Mouse (Mus musculus) mouse embryonic stem cell (cell line): ENCODE data around the gene Ube2q2.

Experiments
- in situ Hi-C, 2 experiments: fragments of 300-500 bp; cut with MboI; formaldehyde crosslinking; loops; 1 replicate in 1 of 2; 3 replicates in 1 of 2; pipeline ENCODE4 v1.14.3; 2019 to 2020; ENCODE audit warnings: low sequenced_read_pairs in 2 of 2, low pct_unique_long_range_greater_than_20kb in 1 of 2, mixed read lengths in 1 of 2; ENCODE audit not compliant: unreplicated experiment in 1 of 2

The Ube2q2 gene

DNA sequence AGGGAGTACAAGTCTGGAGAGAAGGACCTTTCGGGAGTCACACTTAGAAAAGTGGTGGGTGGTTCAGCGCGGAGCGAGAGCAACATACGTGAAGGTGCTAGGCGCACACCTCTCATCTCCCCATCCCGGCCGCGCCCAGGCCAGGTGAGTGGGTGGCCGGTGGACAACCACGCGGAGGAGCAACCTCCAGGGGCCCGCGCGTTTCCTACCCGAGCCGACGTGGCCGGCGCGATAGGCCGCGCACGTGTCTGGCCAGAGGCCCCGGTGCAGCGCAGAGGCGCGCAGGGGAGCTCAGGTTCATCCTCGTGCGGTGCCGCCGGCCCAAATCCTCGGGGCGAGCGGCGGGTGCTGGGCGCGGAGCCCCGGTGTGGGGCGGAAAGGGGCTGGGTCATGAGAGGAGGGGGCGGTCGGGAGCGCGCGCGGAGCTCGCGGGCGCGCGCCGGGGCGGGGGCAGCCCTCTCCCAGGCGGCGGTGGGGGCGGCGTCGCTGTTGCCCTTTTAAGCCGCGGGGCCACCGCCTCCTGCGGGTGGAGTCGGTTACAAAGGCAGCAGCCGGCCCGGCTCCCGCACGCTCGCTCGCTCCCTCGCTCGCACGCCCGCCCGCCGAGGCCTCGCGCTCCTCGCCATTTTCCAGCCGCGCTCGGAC lies at the start of gene Ube2q2:
Gene Ube2q2, plus strand, starts transcription at position 1 of the 645 bp plus-strand sequence.
- in situ Hi-C loops = no loop called here

DNA sequence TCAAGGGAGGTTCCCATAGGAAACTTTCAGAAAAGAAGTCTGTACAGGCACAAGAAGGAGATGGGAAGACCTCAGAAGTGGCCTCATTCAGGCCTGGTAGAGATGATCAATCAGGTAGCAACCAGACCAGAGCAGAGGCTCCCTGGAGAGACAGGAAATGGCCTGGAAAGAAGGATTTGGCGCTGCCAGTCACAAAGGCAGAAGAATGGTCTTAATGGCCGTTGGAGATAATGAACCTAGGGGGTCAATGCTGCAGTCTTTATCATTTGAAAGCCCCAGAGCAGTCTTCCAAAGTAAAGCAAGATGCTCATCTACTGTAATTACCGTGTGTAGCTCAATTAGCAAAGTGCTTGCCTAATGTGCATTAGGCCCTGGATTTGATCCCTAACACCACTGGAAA lies 47.5 kb upstream of the Ube2q2 start:
- in situ Hi-C loops = loop anchor here (10.0 to 25.0 kb wide), 2 partner anchors 156 to 164 kb away; no protein-coding TSS in a partner anchor

DNA sequence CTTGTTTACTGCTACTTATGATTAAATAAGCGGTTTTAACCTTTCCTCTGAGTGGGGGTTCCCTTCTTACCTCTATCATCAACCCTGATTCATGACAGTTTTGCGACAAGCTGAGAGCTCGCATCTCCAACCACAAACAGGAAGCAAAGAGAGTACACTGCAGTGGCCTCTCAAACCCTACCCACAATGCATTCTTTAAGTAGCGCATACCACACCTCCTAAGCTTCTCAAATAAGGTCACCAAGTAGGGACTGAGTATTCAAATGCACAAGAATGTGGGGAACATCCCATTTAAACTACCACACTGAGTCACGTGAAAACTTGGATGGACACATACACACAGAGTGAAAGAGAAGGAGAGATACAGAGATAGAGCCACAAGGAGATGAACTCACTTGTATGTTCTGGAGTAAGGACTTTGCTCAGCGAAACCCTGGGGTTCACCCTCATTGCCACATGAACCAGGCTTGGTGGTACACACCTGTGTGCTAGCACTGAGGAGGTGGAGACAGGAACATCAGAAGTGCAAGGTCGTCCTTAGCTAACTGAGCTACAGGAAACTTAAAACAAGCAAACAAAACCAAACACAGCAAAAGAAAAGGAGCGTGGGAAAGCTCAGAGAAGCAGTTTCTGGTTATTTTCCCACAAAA lies 46.3 kb upstream of the Ube2q2 start:
- in situ Hi-C loops = loop anchor here (10.0 to 25.0 kb wide), 2 partner anchors 158 to 165 kb away; no protein-coding TSS in a partner anchor

DNA sequence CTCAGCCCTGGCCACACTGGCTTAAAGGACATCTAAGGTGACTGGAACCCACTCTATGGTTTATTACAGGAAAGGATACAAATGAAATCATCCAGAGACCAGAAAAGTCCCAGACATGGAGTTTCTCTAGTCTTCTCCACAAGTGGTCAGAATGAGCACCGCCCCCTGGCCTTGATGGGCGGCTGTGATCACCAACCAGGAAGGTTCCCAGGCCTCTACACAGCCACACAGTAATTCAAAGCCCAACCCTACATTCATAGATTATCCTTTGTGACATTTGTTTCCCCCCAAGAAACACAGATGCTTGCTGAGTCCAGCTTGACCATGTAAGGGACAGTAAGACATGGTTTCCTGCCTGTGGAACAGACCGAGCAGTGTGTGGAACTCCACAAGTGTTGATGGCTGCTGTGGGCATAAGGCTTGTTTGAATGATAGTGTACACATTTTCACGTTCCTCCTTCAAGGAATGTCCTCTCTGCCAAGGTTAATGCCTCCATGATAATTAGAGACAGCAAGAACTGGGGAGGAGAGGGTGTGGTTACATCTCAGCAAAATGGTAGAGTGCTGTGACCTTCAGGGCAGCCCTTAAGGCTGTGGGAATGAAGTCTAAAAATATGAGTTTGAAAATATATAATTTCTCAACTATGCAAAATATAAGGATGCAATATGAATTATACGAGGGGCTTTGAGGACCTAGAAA lies 45.6 kb upstream of the Ube2q2 start:
- in situ Hi-C loops = loop anchor here (10.0 to 25.0 kb wide), 2 partner anchors 158 to 166 kb away; no protein-coding TSS in a partner anchor

DNA sequence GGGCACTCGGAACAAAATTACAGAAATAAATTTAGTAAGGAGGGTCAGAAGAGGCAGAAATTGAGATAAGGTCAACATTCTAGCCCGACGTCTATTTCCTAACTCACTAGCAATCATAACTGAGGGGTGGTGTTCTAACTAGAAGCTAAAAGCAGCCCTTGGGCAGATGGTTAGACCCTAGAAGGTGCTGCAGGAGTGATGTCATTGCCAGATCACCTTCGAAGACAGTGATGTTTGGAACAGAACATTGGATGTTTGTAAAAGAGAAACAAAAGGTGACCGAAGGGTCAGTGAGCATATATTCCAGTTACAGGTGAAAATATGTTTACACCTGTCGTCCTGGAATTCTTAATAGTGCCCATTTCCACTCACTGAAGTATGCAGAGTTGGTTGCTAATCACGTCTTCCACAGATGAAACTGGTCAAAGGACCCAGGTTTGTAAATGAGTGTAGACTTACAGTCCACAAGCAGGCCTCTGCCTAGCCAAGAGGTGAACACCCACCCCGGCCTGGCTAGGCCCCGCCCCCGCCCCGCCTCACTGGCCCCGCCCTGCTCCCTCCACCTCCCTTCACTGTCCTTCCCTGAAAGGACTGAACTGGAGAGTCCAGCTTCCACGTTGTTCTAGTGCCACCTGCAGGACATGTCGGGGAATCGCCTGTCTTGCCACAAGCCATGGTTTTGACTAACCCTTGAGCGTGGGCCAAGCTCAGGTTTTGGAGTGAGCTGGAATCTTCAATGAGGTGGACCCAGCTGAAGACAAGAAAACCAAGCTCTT lies 38.4 kb upstream of the Ube2q2 start:
- in situ Hi-C loops = loop anchor here (5.0 to 25.0 kb wide), 2 partner anchors 88 to 173 kb away; no protein-coding TSS in a partner anchor

DNA sequence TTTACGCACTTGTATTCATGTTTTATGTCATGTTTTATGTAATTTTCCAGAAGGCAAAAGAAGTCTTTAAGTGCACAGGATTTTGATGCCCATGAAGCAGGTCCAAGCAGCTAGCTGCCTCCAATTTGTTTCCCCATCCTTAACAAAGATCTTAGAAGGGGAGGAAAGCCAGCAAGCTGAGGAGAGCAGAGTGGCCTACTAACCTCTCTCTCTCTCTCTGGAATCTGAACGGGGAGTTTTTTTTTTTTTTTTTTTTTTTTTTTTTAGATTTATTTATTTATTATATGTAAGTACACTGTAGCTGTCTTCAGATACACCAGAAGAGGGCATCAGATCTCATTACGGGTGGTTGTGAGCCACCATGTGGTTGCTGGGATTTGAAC lies 37.8 kb upstream of the Ube2q2 start:
- in situ Hi-C loops = loop anchor here (5.0 to 25.0 kb wide), 2 partner anchors 89 to 174 kb away; no protein-coding TSS in a partner anchor

DNA sequence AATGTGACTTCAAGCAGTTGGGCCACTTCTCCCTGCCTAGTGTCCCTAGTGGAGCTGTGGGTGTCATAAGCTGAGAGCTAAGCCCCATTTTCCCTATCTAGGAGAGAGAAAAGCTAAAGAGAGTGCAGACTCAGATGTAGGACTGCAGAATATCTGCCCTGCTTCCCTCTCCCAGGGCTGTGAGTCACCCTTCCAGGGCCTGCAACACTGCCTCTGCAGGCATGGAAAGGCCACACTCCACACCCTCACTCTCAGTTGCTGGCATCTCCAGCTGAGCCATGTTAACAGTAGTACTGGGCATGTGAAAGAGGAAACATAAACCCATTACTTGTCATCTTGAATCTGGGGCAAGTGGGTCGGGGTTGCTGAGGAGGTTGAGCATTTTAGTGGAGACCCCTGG lies 33.9 kb upstream of the Ube2q2 start:
- in situ Hi-C loops = loop anchor here (5.0 to 25.0 kb wide), 2 partner anchors 92 to 177 kb away; no protein-coding TSS in a partner anchor

DNA sequence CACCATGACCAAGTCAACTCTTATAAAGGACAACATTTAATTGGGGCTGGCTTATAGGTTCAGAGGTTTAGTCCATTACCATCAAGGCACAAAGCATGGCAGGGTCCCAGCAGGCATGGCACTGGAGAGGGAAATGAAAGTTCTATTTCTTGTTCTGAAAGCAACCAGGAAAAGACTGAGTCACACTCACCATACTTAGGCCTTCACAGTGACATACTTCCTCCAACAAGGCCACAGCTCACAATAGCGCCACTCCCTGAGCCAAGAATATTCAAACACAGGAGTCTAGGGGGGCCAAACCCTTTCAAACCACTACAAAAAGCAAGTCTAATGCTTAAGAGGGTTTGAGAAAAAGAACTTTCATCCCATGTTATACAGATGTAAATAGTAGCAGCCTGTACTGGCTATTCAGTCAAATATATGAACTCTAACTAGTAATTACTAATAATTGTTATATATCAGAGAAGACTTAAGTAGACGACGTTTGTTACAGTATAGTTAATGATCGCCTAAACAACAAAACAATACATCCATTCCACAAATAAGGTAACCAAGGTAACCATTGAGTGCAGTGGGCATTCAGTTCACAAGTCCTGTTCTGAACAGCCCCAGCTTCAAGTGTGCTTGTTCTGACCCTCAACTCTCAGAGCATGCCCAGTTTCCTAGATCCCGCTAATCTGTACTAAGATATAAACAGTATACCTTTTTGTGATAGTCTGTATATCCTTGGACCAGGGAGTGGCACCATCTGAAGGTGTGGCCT lies 31.2 kb upstream of the Ube2q2 start:
- in situ Hi-C loops = loop anchor here in 1 of 2 experiments (25.0 kb wide), 1 partner anchor 180 kb away; no protein-coding TSS in a partner anchor

DNA sequence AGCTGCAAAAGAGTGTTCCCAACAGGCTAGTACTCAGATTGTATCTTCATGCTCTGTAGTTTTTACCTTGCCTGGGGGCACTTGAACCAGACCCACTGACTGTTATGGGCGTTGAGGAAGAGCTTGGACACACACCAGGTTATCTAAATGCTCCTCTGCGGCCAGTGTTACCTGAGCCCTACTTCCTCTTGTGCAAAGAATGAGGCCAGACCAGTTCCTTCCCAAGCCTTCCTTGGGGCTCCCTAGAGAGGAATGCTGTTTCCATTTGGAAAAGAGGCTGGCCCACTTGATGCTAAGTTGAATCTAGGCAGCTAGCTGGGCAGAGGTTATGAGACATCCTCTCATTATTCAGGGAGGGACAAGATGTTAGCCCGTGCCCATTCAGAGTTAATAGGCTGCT lies 26.1 kb upstream of the Ube2q2 start:
- in situ Hi-C loops = loop anchor here in 1 of 2 experiments (25.0 kb wide), 1 partner anchor 185 kb away; no protein-coding TSS in a partner anchor

DNA sequence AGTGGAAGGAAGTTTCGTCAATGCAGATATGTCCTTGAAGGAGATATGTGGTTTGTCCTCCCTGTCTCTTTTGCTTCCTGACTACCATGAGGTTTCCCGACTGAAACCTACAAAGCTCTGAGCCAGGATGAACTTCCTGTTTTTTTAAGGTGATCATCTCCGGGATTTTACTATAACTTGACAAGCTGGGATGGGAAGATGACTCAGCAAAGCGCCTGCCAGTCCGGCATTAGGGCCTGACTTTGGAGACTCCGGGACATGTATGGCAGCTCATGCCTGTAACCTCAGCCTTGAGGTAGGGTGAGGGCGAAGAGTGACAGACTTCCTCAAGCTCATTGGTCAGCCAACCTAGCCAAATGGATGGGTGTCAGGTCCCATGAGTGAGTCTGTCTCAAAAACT lies 22.9 kb upstream of the Ube2q2 start:
- in situ Hi-C loops = no loop called here

DNA sequence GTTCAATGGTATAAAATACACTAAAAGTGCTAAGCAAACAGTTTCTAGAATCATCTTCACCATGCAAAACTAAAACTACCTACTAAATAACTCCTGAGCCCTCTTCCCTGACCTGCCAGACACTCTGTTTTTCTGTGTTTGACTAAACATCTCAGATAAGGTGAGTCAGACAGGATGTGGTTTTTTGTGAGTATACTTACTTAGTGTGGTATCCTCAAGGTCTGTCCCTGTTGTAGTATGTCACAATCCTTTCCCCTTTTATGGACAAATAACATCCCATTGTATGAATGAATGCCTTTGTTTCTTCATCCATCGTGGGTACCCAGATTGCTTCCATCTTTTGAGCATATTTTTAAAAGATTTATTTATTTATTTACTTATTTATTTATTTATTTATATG lies 22.4 kb upstream of the Ube2q2 start:
- in situ Hi-C loops = no loop called here

DNA sequence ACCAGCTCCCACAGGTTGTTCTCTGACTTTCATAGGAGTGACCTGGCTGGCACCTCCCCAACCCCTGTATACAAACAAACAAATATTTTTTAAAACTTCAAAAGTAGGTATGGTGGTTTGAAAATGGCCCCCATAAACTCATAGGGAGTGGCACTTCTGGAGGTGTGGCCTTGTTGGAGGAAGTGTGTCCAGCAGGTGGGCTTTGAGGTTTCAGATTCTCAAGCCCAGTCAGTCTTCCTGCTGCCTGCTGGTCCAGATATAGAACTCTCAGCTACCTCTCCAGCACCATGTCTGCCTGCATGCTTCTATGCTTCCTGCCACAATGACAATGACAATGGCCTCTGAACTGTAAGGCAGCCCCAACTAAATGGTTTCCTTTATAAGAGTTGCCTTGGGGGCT lies 16.8 kb upstream of the Ube2q2 start:
- in situ Hi-C loops = no loop called here

DNA sequence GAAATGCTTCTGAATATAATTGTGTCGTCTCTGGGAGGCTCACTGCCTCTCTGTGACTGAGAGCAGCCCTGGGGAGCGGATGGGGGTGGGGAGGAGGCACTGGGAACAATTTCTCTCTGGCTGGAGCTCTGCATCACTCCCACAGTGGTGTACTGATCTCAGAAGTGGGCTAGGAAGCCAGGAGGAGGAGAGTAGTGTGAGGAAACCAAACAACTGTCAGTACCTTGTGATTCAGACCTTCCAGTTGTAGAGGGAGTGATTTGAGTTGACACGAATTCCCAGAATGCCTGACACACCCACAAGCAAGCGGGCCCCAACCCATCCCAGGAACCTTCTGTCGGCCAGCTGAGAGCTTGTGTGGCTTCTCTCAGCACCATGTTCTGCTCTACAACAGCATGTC lies 12.1 kb upstream of the Ube2q2 start:
- in situ Hi-C loops = no loop called here

DNA sequence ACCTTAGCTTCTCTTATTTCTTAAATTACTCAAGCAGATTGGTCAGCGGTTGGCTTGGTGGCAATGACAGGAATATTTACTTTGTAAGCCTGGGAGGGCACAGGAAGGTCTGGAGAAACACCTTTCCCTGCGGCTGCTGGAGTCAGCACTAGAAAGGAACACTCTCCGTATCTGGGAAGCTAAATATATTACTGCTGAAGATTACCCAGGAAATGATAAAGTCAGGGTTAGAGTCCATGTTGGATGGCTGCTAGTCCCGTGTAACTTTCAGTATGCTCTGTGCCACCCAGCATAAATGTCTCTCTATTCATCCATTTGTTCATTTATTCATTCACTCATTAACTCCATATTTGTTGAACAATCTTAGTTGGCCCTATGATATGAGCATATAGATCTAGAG lies 11.5 kb upstream of the Ube2q2 start:
- in situ Hi-C loops = no loop called here

DNA sequence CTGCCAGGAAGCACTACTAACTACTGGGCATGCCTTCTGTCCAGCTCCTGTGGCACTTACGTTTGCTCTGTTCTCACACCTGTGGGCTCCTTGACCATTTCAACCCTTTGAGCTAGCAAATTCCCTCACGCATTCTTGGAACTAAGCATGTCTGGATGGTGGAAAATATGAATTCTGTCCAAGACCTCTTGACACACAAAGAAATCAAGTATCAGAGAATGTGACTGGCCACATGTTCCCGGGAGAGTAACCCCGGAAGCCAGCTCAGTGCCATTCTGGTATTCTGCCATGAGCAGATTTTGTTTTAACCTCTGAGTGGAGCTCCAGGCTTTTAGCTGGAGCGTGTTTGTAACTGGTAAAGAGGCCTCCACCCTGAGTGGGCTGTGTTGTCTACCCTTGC lies 8.7 kb upstream of the Ube2q2 start:
- in situ Hi-C loops = no loop called here

DNA sequence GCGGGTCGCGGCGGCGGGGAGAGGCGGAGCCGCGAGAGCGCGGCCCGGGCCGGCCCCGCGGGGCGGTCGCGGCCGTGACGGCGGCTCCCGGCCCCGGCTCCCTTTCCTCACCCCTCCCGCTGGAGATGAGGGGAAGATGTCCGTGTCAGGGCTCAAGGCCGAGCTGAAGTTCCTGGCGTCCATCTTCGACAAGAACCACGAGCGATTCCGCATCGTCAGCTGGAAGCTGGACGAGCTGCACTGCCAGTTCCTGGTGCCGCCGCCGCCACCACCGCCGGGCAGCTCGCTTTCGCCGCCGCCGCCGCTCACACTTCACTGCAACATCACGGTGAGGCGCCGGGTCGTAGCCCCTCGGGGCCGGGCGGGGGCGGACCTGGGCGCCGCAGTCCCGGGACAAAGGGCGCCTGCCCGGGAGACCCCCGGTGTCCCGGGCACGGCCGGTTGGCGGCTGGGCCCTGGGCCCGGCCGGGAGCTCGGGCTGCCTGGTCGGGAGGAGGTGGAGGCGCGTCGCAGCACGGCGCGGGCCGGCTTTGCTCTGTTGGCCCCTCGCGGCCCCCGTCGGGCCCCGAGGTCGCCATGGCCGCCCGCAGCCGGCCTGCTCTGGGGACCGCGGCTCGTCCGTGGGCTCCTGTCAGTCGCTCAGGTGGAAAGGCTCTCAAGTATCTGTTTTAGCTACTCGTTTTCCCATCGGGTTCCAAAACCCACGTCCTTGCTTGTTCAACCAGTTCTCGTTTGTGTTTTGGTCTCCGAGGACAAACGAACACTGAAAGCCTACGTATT lies 1.0 kb downstream of the Ube2q2 start:
- in situ Hi-C loops = no loop called here

DNA sequence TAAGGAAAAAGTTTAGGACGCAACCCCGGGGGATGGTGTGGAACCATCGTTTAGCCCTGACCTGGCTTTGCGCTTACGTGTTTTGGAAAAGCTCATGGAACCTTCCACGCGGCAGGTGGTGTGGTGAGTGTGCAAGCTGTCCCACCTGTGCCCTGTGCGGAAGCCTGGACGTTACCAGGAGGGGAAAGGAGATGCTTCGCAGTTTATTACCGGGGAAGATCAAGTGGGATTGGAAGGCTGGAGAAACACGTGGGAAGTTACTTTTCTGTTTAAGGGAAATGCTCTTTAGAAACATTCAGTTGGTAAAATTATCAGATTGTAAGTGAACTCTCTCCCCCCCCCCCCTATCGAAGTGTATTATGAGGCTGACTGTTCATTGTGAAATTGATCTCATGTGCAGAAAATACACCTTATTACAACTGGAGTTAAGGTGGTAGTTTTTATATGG lies 1.6 kb downstream of the Ube2q2 start:
- in situ Hi-C loops = no loop called here
